Mouse (Mus musculus) testis, postnatal 14 days (tissue): ENCODE data around the gene Tmem127.
A peak's percentile ranks its signal among the peaks of the same experiment; 100 is the strongest.
"Not testable (repeated sequence)": the region's sequence is repeated elsewhere in the genome, so short reads cannot be mapped to it uniquely, and the experiment has no call there.

Source experiments
- DNase-seq: peaks from one replicate; pipeline ENCODE4 v3.0.0; 2021; ENCODE audit warnings: low spot score

Tmem127 gene

DNA sequence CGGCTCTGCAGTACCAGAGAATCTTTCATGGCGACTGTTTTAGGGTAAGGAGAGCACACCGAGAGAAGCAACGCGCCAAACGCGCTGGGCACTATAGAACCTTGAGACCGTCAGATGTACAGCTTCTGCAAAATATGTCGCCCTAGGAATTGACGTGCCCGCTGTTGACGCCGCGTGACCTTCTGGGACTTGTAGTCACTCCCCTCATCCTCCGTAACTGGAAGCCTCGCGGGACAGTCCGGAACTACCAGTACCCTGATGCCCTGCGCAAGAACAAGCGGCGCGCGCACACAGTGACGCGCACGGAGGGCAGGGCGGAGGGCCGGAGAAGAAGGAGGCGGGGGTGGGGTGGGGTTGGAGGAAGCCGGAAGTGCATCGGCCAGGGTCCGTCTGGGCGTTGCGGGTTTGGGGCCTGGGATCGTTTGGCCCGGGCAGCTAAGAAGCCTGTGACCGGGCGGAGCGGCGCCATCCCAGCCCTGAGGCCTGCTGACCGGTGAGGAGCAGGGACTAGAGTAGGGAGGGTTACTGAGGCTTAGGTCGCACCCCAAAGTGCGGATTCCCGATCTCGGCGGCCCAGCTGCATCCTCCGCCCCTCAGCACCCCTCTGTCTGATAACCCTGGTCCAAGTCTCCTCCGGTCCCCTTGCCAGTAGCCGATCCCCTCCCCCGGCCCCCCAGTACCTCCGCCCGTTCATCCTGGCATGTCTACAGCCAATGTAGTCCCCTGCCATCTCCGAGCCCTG, at the start of gene Tmem127, which contains the start of gene Ciao1:
TSS of gene Tmem127 (plus strand) at position 317 of the 742 bp plus-strand sequence.
TSS of gene Ciao1 (minus strand) at position 225 of the 742 bp plus-strand sequence.
- peak; percentile 99 for DNase-seq

DNA sequence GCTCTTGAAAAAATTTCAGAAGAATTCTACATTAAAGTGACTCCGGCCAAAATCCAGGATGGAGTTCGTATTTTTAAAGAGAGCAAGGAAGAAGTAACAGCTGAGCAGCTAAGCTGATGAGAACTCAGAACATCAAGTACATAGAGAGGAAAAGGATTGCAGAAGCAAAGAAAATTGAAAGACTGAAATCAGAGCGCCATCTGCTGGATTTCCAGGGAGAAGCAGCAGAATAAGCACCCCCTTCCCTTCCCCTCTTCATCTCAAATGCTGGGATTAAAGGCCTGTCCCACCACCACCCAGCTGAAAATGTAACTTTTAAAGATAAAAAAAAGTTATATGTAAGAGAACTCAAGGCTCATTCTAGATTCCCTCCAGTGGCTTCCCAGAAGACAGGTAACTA, 42.8 kb upstream of the Tmem127 start:
- no peak for DNase-seq

DNA sequence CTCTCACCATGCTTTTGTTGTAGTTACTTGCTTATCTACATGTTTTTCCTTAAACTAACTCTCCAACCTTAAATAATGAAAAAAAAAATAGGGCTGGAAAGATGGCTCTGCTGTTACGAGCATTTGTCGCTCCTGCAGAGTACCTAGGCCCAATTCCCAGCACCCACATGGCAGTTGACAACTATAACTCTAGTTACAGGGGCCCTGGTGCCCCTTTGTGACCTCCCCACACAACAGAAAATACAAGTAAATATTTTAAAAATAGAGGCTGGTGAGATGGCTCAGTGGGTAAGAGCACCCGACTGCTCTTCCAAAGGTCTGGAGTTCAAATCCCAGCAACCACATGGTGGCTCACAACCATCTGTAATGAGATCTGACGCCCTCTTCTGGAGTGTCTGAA, 41.8 kb upstream of the Tmem127 start:
- DNase-seq: not testable (repeated sequence)

DNA sequence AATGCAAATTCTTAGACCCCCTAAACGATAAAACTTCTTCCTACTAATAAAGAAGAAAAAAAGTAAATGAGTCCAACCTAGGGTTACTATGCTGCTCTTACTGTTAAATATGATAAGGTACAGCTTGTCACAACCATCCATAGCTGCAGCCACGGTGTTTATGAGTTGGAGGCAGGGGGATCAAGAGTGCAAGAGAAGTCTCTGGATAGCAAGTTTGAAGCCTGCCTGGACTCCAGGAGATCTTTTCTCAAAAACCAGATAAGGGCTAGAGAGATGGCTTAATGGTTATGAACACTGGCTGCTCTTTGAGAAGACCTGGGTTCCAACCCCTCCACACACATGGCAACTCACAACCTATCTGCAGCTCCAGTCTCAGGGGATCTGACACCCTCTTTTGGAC, 40.8 kb upstream of the Tmem127 start:
- no peak for DNase-seq

DNA sequence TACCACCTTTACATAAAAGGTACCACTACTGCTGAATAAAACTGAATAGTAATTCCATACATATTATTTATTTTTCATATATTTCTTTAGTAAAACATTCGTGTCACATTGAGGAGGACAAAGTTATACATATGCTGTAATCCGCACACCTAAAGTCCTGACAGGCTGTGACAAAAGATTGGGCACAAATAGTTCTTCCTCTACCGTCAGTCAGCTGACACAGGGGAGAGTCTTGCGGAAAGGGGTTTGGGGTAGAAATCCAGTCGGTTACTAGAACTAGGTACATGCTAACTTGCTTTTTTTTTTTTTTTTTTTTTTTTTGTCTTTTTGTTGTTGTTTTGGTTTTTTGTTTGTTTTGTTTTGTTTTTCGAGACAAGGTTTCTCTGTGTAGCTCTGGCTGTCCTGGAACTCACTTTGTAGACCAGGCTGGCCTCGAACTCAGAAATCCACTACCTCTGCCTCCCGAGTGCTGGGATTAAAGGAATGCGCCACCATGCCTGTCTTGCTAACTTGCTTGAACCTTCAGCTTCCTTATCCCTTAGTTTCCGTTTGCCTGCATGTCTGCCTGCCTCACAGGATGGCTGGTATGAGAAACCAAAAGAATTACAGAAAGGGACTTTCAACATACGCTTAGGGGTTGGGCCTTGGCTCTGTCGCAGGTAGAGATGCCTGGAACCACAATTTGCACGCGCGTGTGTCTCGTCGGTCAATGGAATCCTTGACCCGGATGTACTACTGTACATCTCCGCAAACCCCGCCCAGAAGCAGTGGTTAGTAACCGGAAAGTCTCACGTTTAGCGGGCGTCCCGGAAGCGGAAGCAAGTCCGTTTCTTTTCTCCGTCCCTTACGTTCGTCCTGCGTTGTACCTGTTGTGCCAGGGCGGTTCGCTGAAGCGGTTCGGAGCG, 39.9 kb upstream of the Tmem127 start, which contains the start of the genes 1810024B03Rik and Snrnp200:
TSS of gene 1810024B03Rik (minus strand) at position 734 of the 905 bp plus-strand sequence.
TSS of gene Snrnp200 (plus strand) at position 840 of the 905 bp plus-strand sequence.
- DNase-seq: peak; percentile 96

DNA sequence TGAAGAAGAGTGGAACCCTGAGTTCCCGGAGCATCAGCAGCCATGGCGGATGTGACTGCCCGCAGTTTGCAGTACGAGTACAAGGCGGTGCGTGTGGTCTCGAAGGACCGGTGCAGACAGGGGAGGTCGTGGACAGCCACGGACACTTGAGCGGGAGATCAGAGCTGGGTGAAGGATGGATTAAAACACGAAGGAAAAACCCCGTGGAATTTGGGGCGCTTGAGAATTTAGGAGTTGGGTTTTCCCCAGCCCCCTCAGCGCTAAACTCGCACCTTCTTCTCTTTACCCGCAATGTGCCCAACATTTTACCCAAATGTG, 39.3 kb upstream of the Tmem127 start:
- DNase-seq: no peak

DNA sequence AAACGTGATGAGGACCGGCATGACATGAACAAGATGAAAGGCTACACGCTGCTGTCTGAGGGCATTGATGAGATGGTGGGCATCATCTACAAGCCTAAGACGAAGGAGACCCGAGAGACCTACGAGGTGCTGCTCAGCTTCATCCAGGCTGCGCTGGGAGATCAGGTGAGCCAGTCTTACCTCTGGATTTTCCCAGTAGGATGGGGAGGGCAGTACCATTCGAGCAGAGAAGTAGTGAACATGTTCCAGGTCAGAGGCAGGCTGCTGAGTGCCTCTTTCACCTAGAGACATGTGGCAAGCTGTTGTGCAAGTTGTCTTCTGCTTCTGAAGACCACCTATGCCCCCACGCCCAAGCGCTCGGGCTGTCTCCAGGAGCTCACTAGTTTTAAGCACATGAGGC, 37.0 kb upstream of the Tmem127 start:
- DNase-seq: no peak

DNA sequence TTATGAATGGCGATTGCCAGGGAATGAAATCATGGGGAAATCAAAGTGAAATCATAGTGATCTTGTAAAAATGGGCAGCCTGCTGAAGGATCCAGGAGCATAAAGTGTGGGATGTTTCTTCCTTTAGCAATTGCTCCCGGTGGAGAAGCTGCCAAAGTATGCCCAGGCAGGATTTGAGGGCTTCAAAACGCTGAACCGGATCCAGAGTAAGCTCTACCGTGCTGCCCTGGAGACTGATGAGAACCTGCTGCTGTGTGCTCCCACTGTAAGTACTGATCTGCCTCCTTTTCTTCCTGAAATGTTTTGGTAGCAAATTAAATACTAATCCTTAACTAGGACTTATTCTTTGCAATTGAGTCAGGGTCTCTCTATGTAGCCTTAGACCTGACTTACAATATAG, 30.0 kb upstream of the Tmem127 start:
- no peak for DNase-seq

DNA sequence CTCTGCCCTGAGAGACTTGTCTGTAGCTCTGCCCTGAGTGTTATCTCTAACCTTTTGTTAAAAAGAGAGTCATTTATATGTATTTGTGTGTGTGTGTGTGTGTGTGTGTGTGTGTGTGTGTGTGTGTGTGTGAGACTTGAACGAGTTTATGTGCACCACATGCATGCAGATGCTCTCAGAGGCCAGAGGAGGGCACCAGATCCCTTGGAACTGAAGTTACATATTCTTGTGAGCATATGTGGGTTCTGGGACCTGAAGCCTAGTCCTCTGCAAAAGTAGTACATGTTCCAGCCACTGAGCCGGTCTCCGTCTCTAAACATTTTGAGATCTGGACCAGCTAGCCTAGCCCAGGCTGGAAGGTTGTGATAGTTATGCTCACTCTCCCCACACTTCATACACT, 22.4 kb upstream of the Tmem127 start:
- DNase-seq: no peak

DNA sequence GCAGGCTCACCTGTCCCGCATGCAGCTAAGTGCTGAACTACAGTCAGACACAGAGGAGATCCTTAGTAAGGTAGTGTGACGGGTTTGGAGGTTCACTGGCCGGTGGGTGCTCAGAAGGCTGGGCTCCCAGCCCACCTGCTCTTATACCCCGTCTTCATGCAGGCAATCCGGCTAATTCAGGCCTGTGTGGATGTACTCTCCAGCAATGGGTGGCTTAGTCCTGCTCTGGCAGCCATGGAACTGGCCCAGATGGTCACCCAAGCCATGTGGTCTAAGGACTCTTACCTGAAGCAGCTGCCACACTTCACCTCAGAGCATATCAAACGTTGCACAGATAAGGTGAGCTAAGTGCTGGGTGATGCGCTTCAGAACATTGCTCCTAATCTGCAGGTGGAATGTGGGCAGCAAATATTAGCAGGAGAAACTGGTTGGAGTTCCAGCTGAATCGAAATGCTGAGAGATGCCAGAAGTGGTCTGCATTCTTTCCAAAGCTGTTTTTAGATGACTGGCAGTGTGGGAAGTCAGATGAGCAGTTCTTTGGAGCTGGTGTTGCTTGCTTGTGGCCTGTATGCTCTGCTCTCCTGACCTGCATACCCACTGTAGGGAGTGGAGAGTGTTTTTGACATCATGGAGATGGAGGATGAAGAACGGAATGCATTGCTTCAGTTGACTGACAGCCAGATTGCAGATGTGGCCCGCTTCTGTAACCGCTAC, 9.7 kb upstream of the Tmem127 start:
- no peak for DNase-seq

DNA sequence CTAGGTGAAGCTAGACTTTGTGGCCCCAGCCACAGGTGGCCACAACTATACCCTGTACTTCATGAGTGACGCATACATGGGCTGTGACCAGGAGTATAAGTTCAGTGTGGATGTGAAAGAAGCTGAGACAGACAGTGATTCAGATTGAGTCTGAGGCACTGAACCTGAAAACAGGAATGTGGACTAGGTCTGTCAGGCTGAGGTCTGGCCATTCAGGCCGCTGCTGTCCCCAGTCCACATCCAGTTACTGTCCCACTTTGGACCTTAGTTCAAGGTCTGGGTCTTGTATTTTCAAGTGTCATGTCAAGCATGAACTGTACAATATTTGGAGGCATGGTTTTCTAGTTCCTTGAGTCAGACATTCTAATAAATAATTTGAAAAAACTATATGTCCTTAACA, 7.6 kb upstream of the Tmem127 start:
- DNase-seq: no peak

DNA sequence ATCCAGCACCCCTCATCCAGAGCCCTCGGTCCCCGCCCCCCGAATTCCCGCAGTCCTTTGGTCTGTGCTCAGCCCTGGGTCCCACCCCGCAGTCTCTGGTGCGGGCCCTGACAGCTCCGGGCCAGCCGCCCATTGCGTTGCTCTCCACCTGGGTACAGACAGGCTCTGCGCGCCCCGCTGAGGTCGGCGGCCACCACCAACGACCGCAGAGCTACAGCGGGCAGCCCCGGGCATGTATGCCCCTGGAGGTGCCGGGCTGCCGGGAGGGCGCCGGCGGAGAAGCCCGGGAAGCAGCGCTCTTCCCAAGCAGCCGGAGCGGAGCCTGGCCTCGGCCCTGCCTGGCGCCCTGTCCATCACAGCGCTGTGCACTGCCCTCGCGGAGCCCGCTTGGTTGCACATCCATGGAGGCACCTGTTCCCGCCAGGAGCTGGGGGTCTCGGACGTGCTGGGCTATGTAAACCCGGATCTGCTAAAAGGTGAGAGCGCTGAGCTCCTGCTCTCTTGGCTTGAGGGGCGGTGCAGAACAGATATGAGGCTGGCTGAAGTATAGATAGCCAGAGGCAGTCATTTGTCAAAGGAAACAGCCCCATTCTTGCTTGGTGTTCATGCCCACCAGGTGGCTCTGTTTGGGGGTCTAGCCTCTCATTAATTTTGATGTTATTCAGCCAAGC, 761 bp downstream of the Tmem127 start:
- DNase-seq: peak; percentile 54

DNA sequence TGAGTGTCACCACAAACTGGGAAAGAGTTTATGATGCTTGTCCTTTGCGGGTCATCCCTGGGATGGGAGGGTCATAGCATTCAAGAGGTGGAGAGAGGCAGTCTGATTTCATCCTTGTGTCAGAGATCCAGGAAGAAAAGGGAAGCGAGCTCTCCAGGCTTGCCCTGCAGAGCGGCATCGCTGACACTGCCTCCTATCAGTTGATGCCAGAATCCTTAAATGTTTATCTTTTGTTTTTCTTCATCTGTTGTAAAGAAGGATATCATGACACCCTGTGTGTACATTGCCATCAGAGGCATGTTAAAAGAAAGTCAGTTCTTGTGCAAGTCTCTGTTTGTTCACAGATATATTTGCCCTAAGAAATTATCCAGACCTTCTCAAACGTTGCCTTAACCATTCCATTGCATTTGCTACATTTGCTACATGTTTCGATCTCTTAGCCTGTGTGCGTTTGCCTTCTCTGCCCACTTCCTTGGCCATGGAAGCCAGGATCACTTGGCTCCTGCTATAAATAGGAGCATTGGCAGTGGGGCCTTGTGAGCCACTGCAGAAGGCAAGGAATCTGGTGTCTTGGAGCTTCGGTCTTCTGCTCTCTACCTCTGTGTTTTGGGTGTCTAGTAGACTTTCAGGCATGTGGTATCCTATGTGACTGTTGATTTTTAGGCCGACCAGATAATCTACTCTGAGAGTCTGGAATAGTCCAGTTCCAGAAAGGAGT, 2.7 kb downstream of the Tmem127 start:
- DNase-seq: no peak

DNA sequence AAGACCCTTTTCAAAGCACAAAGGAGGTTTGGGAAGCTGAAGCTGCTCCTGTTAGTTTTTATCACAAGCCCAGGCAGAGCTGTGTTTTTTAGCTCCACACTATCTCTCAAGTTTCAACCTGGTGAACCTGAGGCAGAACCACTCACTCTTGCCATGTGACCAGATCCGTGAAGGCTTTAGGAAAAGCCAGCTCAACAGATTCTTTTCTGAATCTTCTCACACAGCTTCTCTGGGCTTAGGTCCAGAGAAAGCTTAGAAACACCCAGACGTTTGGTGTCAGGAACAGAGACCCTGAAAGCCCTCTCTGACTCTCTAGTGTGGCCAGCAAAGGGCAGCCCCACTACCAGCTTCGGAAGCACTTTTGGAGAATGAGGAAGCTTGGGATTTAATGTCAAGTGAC, 3.7 kb downstream of the Tmem127 start:
- DNase-seq: no peak

DNA sequence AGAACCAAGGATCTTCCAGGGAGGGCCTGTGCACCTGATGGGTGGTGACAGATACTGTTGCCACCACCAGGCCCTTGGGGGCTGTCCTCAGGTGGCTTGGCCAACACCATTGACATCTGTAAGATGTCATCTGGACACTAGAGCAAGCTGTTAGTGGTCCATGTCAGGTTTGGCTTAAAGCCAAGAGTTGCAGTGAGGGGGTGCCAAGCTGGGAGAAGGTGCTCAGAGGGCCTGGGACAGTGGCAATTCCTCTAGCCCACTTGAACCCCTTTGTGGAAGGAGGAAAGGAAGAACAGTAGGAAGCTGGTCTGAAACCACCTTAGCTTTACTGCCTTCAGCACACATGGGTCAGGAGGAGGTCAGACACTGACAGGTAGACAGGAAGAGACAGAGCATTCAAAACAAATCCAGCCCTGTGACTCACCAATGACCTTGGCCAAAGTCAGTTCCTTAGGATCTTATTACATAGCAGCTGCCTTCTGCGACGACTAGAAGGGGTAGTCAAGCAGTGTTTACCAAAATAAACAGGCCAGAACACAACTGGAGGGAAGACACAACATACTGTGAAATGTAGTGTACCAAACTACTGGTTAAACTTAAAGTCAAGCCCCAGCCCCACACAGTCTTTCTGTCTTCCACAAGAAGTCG, 4.3 kb downstream of the Tmem127 start:
- no peak for DNase-seq

DNA sequence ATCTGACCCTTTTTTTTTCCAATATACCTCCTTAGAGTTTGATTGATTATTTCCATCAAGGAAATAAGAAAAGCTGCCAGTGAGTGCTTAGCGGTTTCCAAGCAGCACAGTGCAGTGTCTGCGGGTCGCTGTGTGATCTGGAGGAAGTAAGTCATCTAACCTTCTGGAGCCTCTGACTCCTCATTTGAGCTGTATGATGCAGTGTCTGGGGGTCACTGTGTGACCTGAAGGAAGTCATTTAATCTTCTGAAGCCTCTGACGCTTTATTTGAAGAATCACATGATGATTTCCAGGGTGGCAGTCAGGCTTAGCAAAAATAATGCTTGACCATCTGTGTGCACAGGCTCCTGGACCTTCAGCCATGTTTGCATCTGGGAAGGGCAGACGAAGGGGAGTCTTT, 5.1 kb downstream of the Tmem127 start:
- DNase-seq: no peak

DNA sequence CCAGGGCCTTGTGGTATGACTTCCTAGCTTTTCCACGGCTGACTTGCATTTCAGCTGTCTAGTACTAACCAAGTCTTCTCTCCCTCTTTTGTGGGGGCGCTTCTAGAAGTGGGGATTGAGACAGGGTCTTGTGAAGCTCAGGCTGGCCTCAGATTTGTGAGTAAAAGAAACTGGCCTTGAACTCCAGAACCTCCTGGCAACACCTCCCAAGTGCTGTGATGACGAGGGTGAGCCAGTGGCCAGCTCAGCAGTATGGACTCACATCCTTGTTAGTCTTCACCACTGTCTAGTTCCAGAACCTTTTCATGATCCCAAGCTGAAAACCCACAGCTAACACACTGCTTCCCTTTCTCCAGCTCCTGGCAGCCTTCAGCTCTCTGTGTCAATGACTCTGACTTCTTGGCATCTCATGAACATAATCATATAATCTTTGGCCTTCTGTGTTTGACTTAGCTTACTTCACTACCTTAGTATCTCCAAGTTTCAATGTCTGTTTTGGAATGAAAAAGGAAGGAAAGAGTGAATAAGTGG, 7.0 kb downstream of the Tmem127 start:
- no peak for DNase-seq

DNA sequence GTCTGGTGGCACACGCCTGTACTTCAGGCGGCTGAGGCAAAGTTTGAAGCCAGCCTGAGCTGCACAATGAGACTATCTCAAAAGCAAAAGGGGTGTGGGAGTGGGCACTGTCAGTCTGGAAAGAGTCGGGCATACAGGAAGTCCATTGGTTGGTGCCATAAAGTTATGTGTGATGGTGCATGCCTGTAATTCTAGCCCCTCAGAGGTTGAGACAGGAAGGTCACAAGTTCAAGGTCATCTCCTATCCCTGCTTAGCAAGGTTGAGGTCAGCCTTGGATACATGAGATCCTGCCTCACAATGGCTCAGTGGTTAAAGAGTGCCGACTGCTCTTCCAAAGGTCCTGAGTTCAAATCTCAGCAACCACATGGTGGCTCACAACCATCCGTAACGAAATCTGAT, 7.6 kb downstream of the Tmem127 start:
- no peak for DNase-seq

DNA sequence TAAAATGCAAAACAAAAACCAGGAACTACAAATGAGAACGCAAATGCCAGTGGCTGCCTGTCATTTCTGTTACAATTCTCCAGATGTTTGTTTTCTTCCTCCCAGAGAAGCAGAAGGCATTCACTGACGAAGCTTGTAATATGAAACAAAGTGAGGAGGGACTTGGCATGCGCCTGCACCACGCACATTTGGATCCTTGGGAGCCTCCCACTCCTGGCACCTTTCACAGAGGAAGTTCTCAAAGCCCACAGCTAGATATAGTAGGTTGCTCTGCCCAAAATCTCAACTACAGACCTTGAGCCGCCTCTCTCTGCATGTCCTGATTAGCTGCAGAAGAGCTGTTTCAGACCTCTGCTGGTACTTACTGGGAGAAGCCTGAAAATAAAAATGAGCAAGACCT, 11.6 kb downstream of the Tmem127 start:
- peak; percentile 64 for DNase-seq

DNA sequence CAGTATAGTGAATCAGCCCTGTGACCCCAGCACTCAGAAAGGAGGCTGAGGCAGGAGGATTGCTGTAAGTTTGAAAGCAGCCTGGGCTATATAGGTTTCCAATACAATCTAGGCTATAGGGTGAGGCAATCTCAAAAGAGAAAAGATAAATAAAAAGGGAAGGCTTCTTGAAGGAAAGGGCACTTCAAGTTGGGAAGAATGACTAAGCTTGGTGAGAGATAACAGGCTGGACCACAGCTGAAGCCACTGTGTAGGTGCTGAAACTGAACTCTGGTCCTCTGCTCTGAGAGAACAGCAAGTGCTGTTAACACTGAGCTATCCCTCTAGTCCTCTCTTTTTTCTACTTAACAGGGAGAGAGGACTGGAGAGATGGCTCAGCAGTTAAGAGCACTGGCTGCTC, 14.8 kb downstream of the Tmem127 start:
- DNase-seq: no peak

DNA sequence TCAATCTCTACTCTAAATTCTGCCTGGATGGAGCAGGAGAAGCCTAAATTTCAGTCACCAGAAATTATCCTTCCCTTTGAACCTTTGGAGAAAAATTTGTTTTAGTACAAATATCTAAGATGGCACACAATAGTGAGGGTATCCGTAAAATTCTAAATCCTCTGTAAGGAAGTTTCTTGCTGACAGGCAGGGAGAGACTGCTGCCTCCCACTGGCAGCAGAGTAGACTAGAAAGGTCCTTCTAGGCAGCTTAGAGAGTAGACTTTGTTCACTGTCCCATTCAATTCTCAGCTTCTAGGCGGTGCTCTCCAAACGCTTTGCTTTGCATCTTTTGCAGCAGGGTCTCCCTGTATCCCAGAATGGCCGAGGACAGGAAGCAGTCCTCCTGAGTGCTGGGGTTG, 20.1 kb downstream of the Tmem127 start:
- no peak for DNase-seq
